Mouse (Mus musculus): Measurements from ENCODE around the gene Ctnnd1. TPM values are rescaled to one million over a fixed set of nuclear protein-coding genes. Genes with fewer than 3 reads are reported as not detected.

The Ctnnd1 gene
- polyA plus RNA-seq, 1 experiment from 2014 or later, result 42.0 TPM

DNA sequence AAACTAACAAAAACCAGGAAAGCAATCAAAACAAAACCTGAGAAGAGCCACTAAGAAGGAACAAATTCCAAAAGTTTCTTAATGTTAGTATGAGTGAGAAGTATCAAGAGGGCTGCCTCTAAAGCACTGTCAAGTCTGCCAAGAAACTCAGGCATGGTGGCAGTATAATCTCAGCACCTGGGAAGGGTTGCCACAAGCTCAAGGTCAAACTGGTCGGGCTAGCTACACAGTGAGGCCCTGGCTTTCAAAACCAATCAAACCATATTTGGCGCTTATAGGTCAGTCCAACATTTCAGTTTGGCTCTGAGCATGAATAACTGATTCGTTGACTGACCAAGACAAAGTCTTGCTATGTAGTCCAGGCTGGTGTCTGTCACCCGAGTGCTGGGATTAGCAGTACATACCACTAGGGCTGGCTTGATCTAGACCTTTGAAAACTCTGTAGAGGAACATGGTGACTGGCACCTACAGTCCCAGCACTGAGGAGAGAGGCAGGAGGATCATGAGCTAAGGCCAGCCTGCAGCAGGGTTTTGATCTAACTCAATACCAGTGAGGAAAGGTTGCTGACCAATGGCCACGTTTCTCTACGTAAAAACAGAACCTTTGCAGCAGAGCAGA lies 51.2 kb downstream of the Ctnnd1 start:
- peaks cover 87% of the 10 kb centered on the region for H3K36me3 ChIP-seq
- H3K4me1 ChIP-seq (replicated peaks), result no peaks in the 10 kb centered on the region
- no peaks in the 10 kb centered on the region for H3K27me3 ChIP-seq
- no peak overlapping the region for H3K4me2 ChIP-seq
- no peak for ATAC-seq (ENCODE audit: insufficient number of reproducible peaks, insufficient read depth, low FRiP score, low TSS enrichment, low read depth)
- no peak overlapping the region for H3K4me3 ChIP-seq (replicated peaks)
- H3K9me3 ChIP-seq, result no peaks in the 10 kb centered on the region
- 92% methylated on average over 6 of the region's 6 CpGs for WGBS
- H3K27ac ChIP-seq, result no peak overlapping the region
- no peak overlapping the region for H3K9ac ChIP-seq (replicated peaks)

DNA sequence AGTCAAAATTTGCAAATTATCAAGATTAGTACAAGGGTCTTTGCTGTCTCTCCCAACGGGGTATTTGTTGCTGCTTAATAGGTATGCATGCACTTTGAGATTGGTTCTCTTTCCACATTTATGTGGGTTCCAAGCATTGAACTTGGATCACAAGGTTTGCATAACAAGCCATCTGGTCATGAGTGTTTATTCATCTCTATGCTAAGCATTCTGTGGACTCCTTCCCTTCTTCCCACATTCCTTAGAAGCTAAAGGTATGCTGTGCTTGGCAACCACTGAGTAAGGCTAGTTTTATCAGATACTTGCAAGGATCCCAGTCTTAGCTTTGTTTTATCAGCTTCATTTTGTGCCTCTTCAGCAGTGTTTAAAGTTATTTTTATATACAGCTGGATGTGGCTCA lies 53.4 kb downstream of the Ctnnd1 start:
- no peaks in the 10 kb centered on the region for H3K4me1 ChIP-seq (replicated peaks)
- H3K4me2 ChIP-seq, result no peak overlapping the region
- H3K9me3 ChIP-seq, result no peaks in the 10 kb centered on the region
- no peak for ATAC-seq (ENCODE audit: insufficient number of reproducible peaks, insufficient read depth, low FRiP score, low TSS enrichment, low read depth)
- no peaks in the 10 kb centered on the region for H3K27me3 ChIP-seq
- 85% methylated on average over 1 of the region's 1 CpGs for WGBS
- no peak overlapping the region for H3K9ac ChIP-seq (replicated peaks)
- H3K36me3 ChIP-seq, result peaks cover 73% of the 10 kb centered on the region
- H3K27ac ChIP-seq, result no peak overlapping the region
- no peak overlapping the region for H3K4me3 ChIP-seq (replicated peaks)

GRCm38 (mm10) chr2:84592801-84593200 lies 57.8 kb downstream of the Ctnnd1 start:
- WGBS, result 95% methylated on average over 8 of the region's 8 CpGs
- Histone ChIP-seq H3K9me3 (0 out of 2 replicates have a peak, but pooled peaks cover 2% of the 10 kb centered on the region), H3K9ac (replicated peaks) (no peak overlapping the region), H3K36me3 (peaks cover 47% of the 10 kb centered on the region), H3K4me1 (replicated peaks) (no peaks in the 10 kb centered on the region), H3K27me3 (no peaks in the 10 kb centered on the region), H3K4me2 (no peak overlapping the region), H3K27ac (no peak overlapping the region), H3K4me3 (replicated peaks) (no peak overlapping the region)
- no peak for ATAC-seq (ENCODE audit: insufficient number of reproducible peaks, insufficient read depth, low FRiP score, low TSS enrichment, low read depth)

GRCm38 (mm10) chr2:84585700-84586099 lies 64.9 kb downstream of the Ctnnd1 start:
- Histone ChIP-seq H3K36me3 (peaks cover 9% of the 10 kb centered on the region), H3K4me3 (replicated peaks) (no peak overlapping the region), H3K4me2 (no peak overlapping the region), H3K27me3 (no peaks in the 10 kb centered on the region), H3K27ac (no peak overlapping the region), H3K9ac (replicated peaks) (no peak overlapping the region), H3K9me3 (0 out of 2 replicates have a peak, but pooled peaks cover 4% of the 10 kb centered on the region), H3K4me1 (replicated peaks) (no peaks in the 10 kb centered on the region)
- 86% methylated on average over 8 of the region's 8 CpGs for WGBS
- no peak for ATAC-seq (ENCODE audit: insufficient number of reproducible peaks, insufficient read depth, low FRiP score, low TSS enrichment, low read depth)

DNA sequence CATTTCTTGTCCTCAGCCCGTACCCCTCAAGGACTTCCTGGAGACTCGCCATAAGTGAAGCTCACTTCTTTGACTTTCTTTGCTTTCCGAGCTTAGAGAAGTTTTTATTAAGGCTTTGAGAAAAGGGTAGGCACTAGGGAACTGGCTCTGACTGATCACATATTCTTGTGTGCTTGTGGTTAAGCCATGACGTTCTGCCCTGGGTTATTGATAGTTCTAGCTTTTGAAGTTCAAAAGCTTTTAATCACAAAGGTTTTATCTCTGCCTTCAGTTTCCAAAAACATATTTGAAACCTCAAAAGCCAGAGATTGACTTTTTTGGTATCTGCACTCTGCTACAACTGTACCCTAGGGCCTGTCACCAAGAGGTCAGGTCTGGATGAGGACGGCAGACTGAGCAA lies 68.3 kb downstream of the Ctnnd1 start:
- Histone ChIP-seq H3K4me2 (no peak overlapping the region), H3K4me1 (replicated peaks) (no peaks in the 10 kb centered on the region), H3K9ac (replicated peaks) (no peak overlapping the region), H3K36me3 (no peaks in the 10 kb centered on the region), H3K27me3 (no peaks in the 10 kb centered on the region), H3K9me3 (peaks cover 6% of the 10 kb centered on the region; the same call in 1 of the 2 replicates), H3K4me3 (replicated peaks) (no peak overlapping the region), H3K27ac (no peak overlapping the region)
- ATAC-seq (ENCODE audit: insufficient number of reproducible peaks, insufficient read depth, low FRiP score, low TSS enrichment, low read depth), result no peak
- WGBS, result 81% methylated on average over 5 of the region's 5 CpGs

DNA sequence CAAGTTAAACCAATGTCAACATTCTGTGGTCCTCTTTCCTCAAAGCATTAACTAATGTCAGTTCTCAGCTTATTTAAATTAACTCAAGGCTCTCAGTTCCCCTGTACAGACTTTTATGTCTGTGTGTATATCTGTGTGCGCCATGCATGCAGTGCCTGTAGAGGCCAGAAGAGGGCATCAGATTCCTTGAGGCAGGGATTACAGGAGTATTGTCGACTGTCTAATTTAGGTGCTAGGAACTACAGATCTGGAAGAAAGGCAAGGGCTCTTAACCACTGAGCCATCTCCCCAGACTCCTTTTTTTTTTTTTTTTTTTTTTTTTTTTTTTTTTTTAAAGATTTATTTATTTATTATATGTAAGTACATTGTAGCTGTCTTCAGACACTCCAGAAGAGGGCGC lies 69.4 kb downstream of the Ctnnd1 start:
- no peak overlapping the region for H3K4me3 ChIP-seq (replicated peaks)
- 90% methylated on average over 2 of the region's 3 CpGs for WGBS
- H3K4me2 ChIP-seq, result no peak overlapping the region
- peaks cover 6% of the 10 kb centered on the region; the same call in 1 of the 2 replicates for H3K9me3 ChIP-seq
- H3K27ac ChIP-seq, result no peak overlapping the region
- H3K36me3 ChIP-seq, result no peaks in the 10 kb centered on the region
- no peak overlapping the region for H3K9ac ChIP-seq (replicated peaks)
- H3K27me3 ChIP-seq, result no peaks in the 10 kb centered on the region
- no peaks in the 10 kb centered on the region for H3K4me1 ChIP-seq (replicated peaks)
- ATAC-seq (ENCODE audit: insufficient number of reproducible peaks, insufficient read depth, low FRiP score, low TSS enrichment, low read depth), result no peak

GRCm38 (mm10) chr2:84579311-84579710 lies 71.3 kb downstream of the Ctnnd1 start:
- no peak overlapping the region for H3K4me3 ChIP-seq (replicated peaks)
- H3K27ac ChIP-seq, result no peak overlapping the region
- H3K4me1 ChIP-seq (replicated peaks), result no peaks in the 10 kb centered on the region
- peaks cover 6% of the 10 kb centered on the region; the same call in 1 of the 2 replicates for H3K9me3 ChIP-seq
- no peak overlapping the region for H3K4me2 ChIP-seq
- H3K9ac ChIP-seq (replicated peaks), result no peak overlapping the region
- no peak for ATAC-seq (ENCODE audit: insufficient number of reproducible peaks, insufficient read depth, low FRiP score, low TSS enrichment, low read depth)
- H3K36me3 ChIP-seq, result no peaks in the 10 kb centered on the region
- no peaks in the 10 kb centered on the region for H3K27me3 ChIP-seq
- WGBS, result 88% methylated on average over 2 of the region's 2 CpGs

DNA sequence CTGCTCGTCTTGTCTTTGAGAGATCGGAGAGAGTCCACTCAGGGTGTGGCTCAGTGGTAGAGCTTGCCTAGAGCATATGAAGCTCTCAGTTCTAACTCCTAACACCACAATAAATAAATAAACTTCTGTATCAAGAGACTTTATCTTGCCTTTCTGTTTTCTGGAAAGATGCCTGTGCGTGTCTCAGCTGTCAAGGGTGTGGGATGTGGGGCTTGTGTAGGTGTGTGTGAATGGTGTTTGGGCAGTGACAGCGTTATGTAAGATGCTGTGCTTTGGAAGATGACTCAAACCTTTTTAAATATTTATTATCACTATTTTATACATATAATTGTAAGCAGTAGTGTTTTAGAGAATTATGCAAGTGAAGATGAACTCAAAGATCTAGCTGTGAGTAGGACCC lies 76.4 kb downstream of the Ctnnd1 start:
- H3K36me3 ChIP-seq, result no peaks in the 10 kb centered on the region
- H3K27ac ChIP-seq, result no peak overlapping the region
- H3K9me3 ChIP-seq, result no peaks in the 10 kb centered on the region
- 96% methylated on average over 4 of the region's 4 CpGs for WGBS
- no peak overlapping the region for H3K4me2 ChIP-seq
- no peak overlapping the region for H3K4me3 ChIP-seq (replicated peaks)
- H3K27me3 ChIP-seq, result no peaks in the 10 kb centered on the region
- H3K9ac ChIP-seq (replicated peaks), result no peak overlapping the region
- no peak for ATAC-seq (ENCODE audit: insufficient number of reproducible peaks, insufficient read depth, low FRiP score, low TSS enrichment, low read depth)
- H3K4me1 ChIP-seq (replicated peaks), result no peaks in the 10 kb centered on the region

GRCm38 (mm10) chr2:84556888-84557514 lies 93.6 kb downstream of the Ctnnd1 start:
- Histone ChIP-seq H3K36me3 (no peaks in the 10 kb centered on the region), H3K4me2 (peak overlapping the region; percentile 21; the same call in 1 of the 2 replicates), H3K4me1 (replicated peaks) (no peaks in the 10 kb centered on the region), H3K9ac (replicated peaks) (no peak overlapping the region), H3K4me3 (replicated peaks) (no peak overlapping the region), H3K9me3 (no peaks in the 10 kb centered on the region), H3K27me3 (no peaks in the 10 kb centered on the region), H3K27ac (no peak overlapping the region)
- ATAC-seq (ENCODE audit: insufficient number of reproducible peaks, insufficient read depth, low FRiP score, low TSS enrichment, low read depth), result no peak
- 44% methylated on average over 10 of the region's 10 CpGs for WGBS

DNA sequence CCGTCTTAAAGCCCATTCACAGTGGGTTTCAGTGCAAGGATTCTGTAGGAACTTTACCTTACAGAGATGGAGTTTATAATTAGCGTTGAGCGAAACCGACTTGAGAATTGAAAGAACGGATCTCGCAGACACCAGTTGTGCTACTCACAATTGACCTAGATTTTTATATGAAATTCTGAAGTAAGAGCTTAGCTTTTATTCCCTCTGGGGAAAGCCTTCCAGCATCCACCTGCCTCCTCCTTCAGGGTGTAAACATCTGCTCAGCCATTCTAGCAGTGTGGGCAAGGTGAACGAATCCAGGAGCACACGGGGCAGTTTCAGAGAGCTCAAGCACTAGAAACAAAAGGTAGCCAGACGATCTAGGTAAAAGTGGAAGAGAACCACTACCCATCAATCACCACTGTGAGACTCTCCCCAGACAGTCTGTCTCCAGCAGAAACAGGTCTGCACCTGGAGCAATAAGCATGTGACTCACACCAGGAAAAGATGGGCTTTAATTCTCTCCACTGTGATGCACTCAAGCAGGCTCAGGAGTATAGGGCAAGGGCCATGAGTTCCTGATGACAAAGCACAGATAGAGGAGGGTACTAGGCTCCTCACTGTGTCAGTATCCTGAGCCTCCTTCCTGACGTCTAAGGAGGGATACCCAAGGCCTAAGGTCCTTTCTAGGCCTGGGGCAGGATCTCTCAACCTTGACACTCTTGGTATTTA lies 99.0 kb downstream of the Ctnnd1 start:
- H3K4me1 ChIP-seq (replicated peaks), result no peaks in the 10 kb centered on the region
- no peak overlapping the region for H3K4me2 ChIP-seq
- H3K27me3 ChIP-seq, result no peaks in the 10 kb centered on the region
- H3K9ac ChIP-seq (replicated peaks), result no peak overlapping the region
- no peaks in the 10 kb centered on the region for H3K36me3 ChIP-seq
- ATAC-seq (ENCODE audit: insufficient number of reproducible peaks, insufficient read depth, low FRiP score, low TSS enrichment, low read depth), result no peak
- no peaks in the 10 kb centered on the region for H3K9me3 ChIP-seq
- H3K27ac ChIP-seq, result no peak overlapping the region
- 75% methylated on average over 10 of the region's 10 CpGs for WGBS
- H3K4me3 ChIP-seq (replicated peaks), result no peak overlapping the region

All from limb, embryonic 12.5 days (tissue).